Mouse (Mus musculus): Measurements from ENCODE around the gene Arfgap1. TPM values are rescaled to one million over a fixed set of nuclear protein-coding genes. Genes with fewer than 3 reads are reported as not detected.

The Arfgap1 gene
- polyA plus RNA-seq, 1 experiment from 2014 or later = 81.6 TPM

- Histone ChIP-seq H3K4me3 (no peak overlapping the region), H3K9me3 (replicated peaks) (no peaks in the 10 kb centered on the region), H3K36me3 (peaks cover 2% of the 10 kb centered on the region; the same call in 1 of the 2 replicates), H3K27ac (replicated peaks) (no peak overlapping the region), H3K27me3 (ENCODE audit: low read depth, poor library complexity, severe bottlenecking) (no peaks in the 10 kb centered on the region), H3K4me1 (peaks cover 18% of the 10 kb centered on the region)
- WGBS = 76% methylated on average over 3 of the region's 3 CpGs
- no peak for DNase-seq (ENCODE audit: low spot score)
These were observed 21.4 kb downstream of the Arfgap1 start for GRCm38 (mm10) chr2:180988347-180988913.

GRCm38 (mm10) chr2:180988948-180989347, 21.9 kb downstream of the Arfgap1 start:
- no peaks in the 10 kb centered on the region for H3K36me3 ChIP-seq
- peaks cover 18% of the 10 kb centered on the region for H3K4me1 ChIP-seq
- H3K27me3 ChIP-seq (ENCODE audit: low read depth, poor library complexity, severe bottlenecking) = no peaks in the 10 kb centered on the region
- no peak for DNase-seq (ENCODE audit: low spot score)
- H3K4me3 ChIP-seq = no peak overlapping the region
- H3K9me3 ChIP-seq (replicated peaks) = no peaks in the 10 kb centered on the region
- H3K27ac ChIP-seq (replicated peaks) = no peak overlapping the region
- 81% methylated on average over 1 of the region's 1 CpGs for WGBS

GRCm38 (mm10) chr2:180990347-180990746, 23.3 kb downstream of the Arfgap1 start:
- no peak overlapping the region for H3K27ac ChIP-seq (replicated peaks)

GRCm38 (mm10) chr2:180994360-180994759, 27.3 kb downstream of the Arfgap1 start:
- Histone ChIP-seq H3K27me3 (ENCODE audit: low read depth, poor library complexity, severe bottlenecking) (no peaks in the 10 kb centered on the region), H3K27ac (replicated peaks) (no peak overlapping the region), H3K36me3 (no peaks in the 10 kb centered on the region), H3K4me3 (no peak overlapping the region), H3K4me1 (no peaks in the 10 kb centered on the region), H3K9me3 (replicated peaks) (no peaks in the 10 kb centered on the region)
- DNase-seq (ENCODE audit: low spot score) = no peak
- 81% methylated on average over 2 of the region's 2 CpGs for WGBS

More at GRCm38 (mm10) chr2:180990347-180990746, 23.3 kb downstream of the Arfgap1 start:
- Histone ChIP-seq H3K9me3 (replicated peaks) (no peaks in the 10 kb centered on the region), H3K4me1 (peaks cover 18% of the 10 kb centered on the region), H3K27me3 (ENCODE audit: low read depth, poor library complexity, severe bottlenecking) (no peaks in the 10 kb centered on the region), H3K36me3 (no peaks in the 10 kb centered on the region), H3K4me3 (no peak overlapping the region)
- 83% methylated on average over 4 of the region's 4 CpGs for WGBS
- no peak for DNase-seq (ENCODE audit: low spot score)

GRCm38 (mm10) chr2:180995457-180995856, 28.4 kb downstream of the Arfgap1 start:
- Histone ChIP-seq H3K36me3 (no peaks in the 10 kb centered on the region), H3K27ac (replicated peaks) (no peak overlapping the region; the same call in 1 of the 2 replicates), H3K9me3 (replicated peaks) (no peaks in the 10 kb centered on the region), H3K27me3 (ENCODE audit: low read depth, poor library complexity, severe bottlenecking) (no peaks in the 10 kb centered on the region), H3K4me3 (no peak overlapping the region), H3K4me1 (no peaks in the 10 kb centered on the region)
- DNase-seq (ENCODE audit: low spot score) = no peak
- WGBS = 89% methylated on average over 4 of the region's 4 CpGs

GRCm38 (mm10) chr2:180996436-180996835, 29.4 kb downstream of the Arfgap1 start:
- no peaks in the 10 kb centered on the region for H3K27me3 ChIP-seq (ENCODE audit: low read depth, poor library complexity, severe bottlenecking)
- 15% methylated on average over 5 of the region's 5 CpGs for WGBS
- H3K27ac ChIP-seq (replicated peaks) = no peak overlapping the region
- no peak overlapping the region for H3K4me3 ChIP-seq
- peak; percentile 61 for DNase-seq (ENCODE audit: low spot score)
- H3K9me3 ChIP-seq (replicated peaks) = no peaks in the 10 kb centered on the region
- no peaks in the 10 kb centered on the region for H3K4me1 ChIP-seq
- H3K36me3 ChIP-seq = no peaks in the 10 kb centered on the region

- no peak overlapping the region for H3K27ac ChIP-seq (replicated peaks)
- DNase-seq (ENCODE audit: low spot score) = no peak
- H3K4me3 ChIP-seq = no peak overlapping the region
- no peaks in the 10 kb centered on the region for H3K27me3 ChIP-seq (ENCODE audit: low read depth, poor library complexity, severe bottlenecking)
- 64% methylated on average over 3 of the region's 3 CpGs for WGBS
- H3K4me1 ChIP-seq = no peaks in the 10 kb centered on the region
- H3K9me3 ChIP-seq (replicated peaks) = no peaks in the 10 kb centered on the region
- H3K36me3 ChIP-seq = no peaks in the 10 kb centered on the region
These were observed 29.9 kb downstream of the Arfgap1 start for GRCm38 (mm10) chr2:180996905-180997304.

GRCm38 (mm10) chr2:181007054-181007453, 40.0 kb downstream of the Arfgap1 start:
- WGBS = 51% methylated on average over 4 of the region's 4 CpGs
- Histone ChIP-seq H3K27me3 (ENCODE audit: low read depth, poor library complexity, severe bottlenecking) (no peaks in the 10 kb centered on the region), H3K27ac (replicated peaks) (no peak overlapping the region), H3K9me3 (replicated peaks) (no peaks in the 10 kb centered on the region), H3K4me3 (no peak overlapping the region), H3K36me3 (no peaks in the 10 kb centered on the region), H3K4me1 (peaks cover 18% of the 10 kb centered on the region)
- no peak for DNase-seq (ENCODE audit: low spot score)

GRCm38 (mm10) chr2:181008339-181008738, 41.3 kb downstream of the Arfgap1 start:
- H3K36me3 ChIP-seq = no peaks in the 10 kb centered on the region
- WGBS = 78% methylated on average over 5 of the region's 5 CpGs
- no peak overlapping the region for H3K4me3 ChIP-seq
- no peaks in the 10 kb centered on the region for H3K27me3 ChIP-seq (ENCODE audit: low read depth, poor library complexity, severe bottlenecking)
- H3K9me3 ChIP-seq (replicated peaks) = no peaks in the 10 kb centered on the region
- peaks cover 18% of the 10 kb centered on the region for H3K4me1 ChIP-seq
- DNase-seq (ENCODE audit: low spot score) = no peak
- no peak overlapping the region for H3K27ac ChIP-seq (replicated peaks)

GRCm38 (mm10) chr2:181031406-181031934, 64.4 kb downstream of the Arfgap1 start:
- Histone ChIP-seq H3K4me3 (no peak overlapping the region), H3K27me3 (ENCODE audit: low read depth, poor library complexity, severe bottlenecking) (peaks cover 11% of the 10 kb centered on the region), H3K36me3 (peaks cover 62% of the 10 kb centered on the region), H3K4me1 (no peaks in the 10 kb centered on the region), H3K9me3 (replicated peaks) (no peaks in the 10 kb centered on the region), H3K27ac (replicated peaks) (no peak overlapping the region)
- DNase-seq (ENCODE audit: low spot score) = no peak
- WGBS = 86% methylated on average over 11 of the region's 11 CpGs

Other genes with a start within 250 kb of the Arfgap1 start
- 0.43 and 0.57 TPM in 2 replicates for gene Slc17a9, start 242.0 kb upstream of the Arfgap1 start, polyA plus RNA-seq (2016; fragmentation: Nextera tagmentation; extraction: Ambion mirVana)
- 10.8 and 12.0 TPM in 2 replicates for gene Bhlhe23, start 190.3 kb upstream of the Arfgap1 start, polyA plus RNA-seq (2016; fragmentation: Nextera tagmentation; extraction: Ambion mirVana)
- 51.9 and 61.4 TPM in 2 replicates for gene Ythdf1, start 46.3 kb upstream of the Arfgap1 start, polyA plus RNA-seq (2016; fragmentation: Nextera tagmentation; extraction: Ambion mirVana)
- 0.48 and 0.56 TPM in 2 replicates for gene Birc7, start 38.2 kb upstream of the Arfgap1 start, polyA plus RNA-seq (2016; fragmentation: Nextera tagmentation; extraction: Ambion mirVana)
- gene Nkain4, start 12.5 kb upstream of the Arfgap1 start, polyA plus RNA-seq (2016; fragmentation: Nextera tagmentation; extraction: Ambion mirVana) = 43.7 and 59.7 TPM in 2 replicates
- gene Col20a1, start 19.3 kb downstream of the Arfgap1 start, polyA plus RNA-seq (2016; fragmentation: Nextera tagmentation; extraction: Ambion mirVana) = 0.14 and 0.52 TPM in 2 replicates
- gene Chrna4, start 76.3 kb downstream of the Arfgap1 start, polyA plus RNA-seq (2016; fragmentation: Nextera tagmentation; extraction: Ambion mirVana) = 17.9 and 23.8 TPM in 2 replicates
- 3.5 and 9.7 TPM in 2 replicates for gene Kcnq2, start 168.1 kb downstream of the Arfgap1 start, polyA plus RNA-seq (2016; fragmentation: Nextera tagmentation; extraction: Ambion mirVana)
- 0.29 TPM in 1 of 2 replicates, not detected in the other for gene Eef1a2, start 189.8 kb downstream of the Arfgap1 start, polyA plus RNA-seq (2016; fragmentation: Nextera tagmentation; extraction: Ambion mirVana)
- gene Ppdpf, start 220.0 kb downstream of the Arfgap1 start, polyA plus RNA-seq (2016; fragmentation: Nextera tagmentation; extraction: Ambion mirVana) = 375 and 418 TPM in 2 replicates
- gene Ptk6, start 235.6 kb downstream of the Arfgap1 start, polyA plus RNA-seq (2016; fragmentation: Nextera tagmentation; extraction: Ambion mirVana) = 0.07 TPM in 1 of 2 replicates, not detected in the other
- 0.10 and 0.20 TPM in 2 replicates for gene Srms, start 246.0 kb downstream of the Arfgap1 start, polyA plus RNA-seq (2016; fragmentation: Nextera tagmentation; extraction: Ambion mirVana)